Mouse (Mus musculus) midbrain, postnatal 0 days (tissue): ENCODE results near the gene Pkdrej. TPM values are rescaled to one million over a fixed set of nuclear protein-coding genes. Genes with fewer than 3 reads are reported as not detected.

ENCODE experiments used
- ATAC-seq: fragments of 200-750 bp; cut with Nextera tagmentation; 2 replicates; pipeline ENCODE4 v1.8.0; 2017; ENCODE audit warnings: moderate number of reproducible peaks, mild to moderate bottlenecking, moderate TSS enrichment, moderate library complexity; ENCODE audit not compliant: low FRiP score
- DNase-seq: peaks from one replicate; pipeline ENCODE4 v3.0.0-alpha.2; 2015; ENCODE audit warnings: low spot score
- H3K27ac ChIP-seq: fragments of 300-500 bp; sonication (generic); 2 replicates; pipeline ENCODE4 v1.5.1; 2014; ENCODE audit warnings: low read depth, mild to moderate bottlenecking, low read length, mixed read lengths
- H3K27me3 ChIP-seq: fragments of 300-500 bp; sonication (generic); 2 replicates; pipeline ENCODE4 v1.6.1; 2014; ENCODE audit warnings: low read length, control low read depth, mixed read lengths; ENCODE audit not compliant: insufficient read depth
- H3K36me3 ChIP-seq: fragments of 300-500 bp; sonication (generic); 2 replicates; pipeline ENCODE4 v1.6.1; 2014; ENCODE audit warnings: low read length, control low read depth, mixed read lengths; ENCODE audit not compliant: insufficient read depth
- H3K4me1 ChIP-seq: fragments of 300-500 bp; sonication (generic); 2 replicates; pipeline ENCODE4 v1.6.1; 2014; ENCODE audit warnings: mild to moderate bottlenecking, control low read depth, antibody characterized with exemption, low read length, mixed read lengths; ENCODE audit not compliant: insufficient read depth
- H3K4me2 ChIP-seq: fragments of 300-500 bp; sonication (generic); 2 replicates; pipeline ENCODE4 v1.6.1; 2014; ENCODE audit warnings: low read depth, mild to moderate bottlenecking, low read length, mixed read lengths; ENCODE audit not compliant: poor library complexity, severe bottlenecking
- H3K4me3 ChIP-seq: fragments of 300-500 bp; sonication (generic); 2 replicates; pipeline ENCODE4 v1.5.1; 2014; ENCODE audit warnings: low read depth, mild to moderate bottlenecking, low read length, moderate library complexity
- H3K9ac ChIP-seq: fragments of 300-500 bp; sonication (generic); replicated peaks from 2 replicates; pipeline ENCODE4 v1.6.1; 2014; ENCODE audit warnings: mild to moderate bottlenecking, low read length, moderate library complexity, mixed read lengths; ENCODE audit not compliant: poor library complexity, severe bottlenecking
- H3K9me3 ChIP-seq: fragments of 300-500 bp; sonication (generic); 2 replicates; pipeline ENCODE4 v1.6.1; 2016; ENCODE audit warnings: low read length, control low read depth
- CTCF ChIP-seq: IDR thresholded peaks from 2 replicates; pipeline ENCODE4 v1.5.1; 2016; ENCODE audit warnings: antibody characterized with exemption, mild to moderate bottlenecking
- WGBS: fragments of 180-500 bp; shearing (Covaris S2); extraction: QIAGEN DNeasy Blood & Tissue Kit; methylation state at CpG from one replicate; pipeline ENCODE4 v1.1.7; 2014; 5-methylcytosine and 5-hydroxymethylcytosine counted together
- polyA plus RNA-seq: library from polyadenylated mRNA; unstranded; fragments of >200 nt; fragmentation: Nextera tagmentation; extraction: Ambion mirVana; gene quantifications from 2 replicates; pipeline ENCODE4 v1.2.1, GENCODE M21; 2015
- total RNA-seq: library from RNA; depleted of rRNA; stranded (reverse); fragments of >200 nt; gene quantifications from 2 replicates; pipeline ENCODE4 v1.2.3, GENCODE M21; 2014

Pkdrej gene
- total and polyA plus RNA-seq, 2 experiments from 2014 or later: 0.06 to 0.33 TPM

DNA sequence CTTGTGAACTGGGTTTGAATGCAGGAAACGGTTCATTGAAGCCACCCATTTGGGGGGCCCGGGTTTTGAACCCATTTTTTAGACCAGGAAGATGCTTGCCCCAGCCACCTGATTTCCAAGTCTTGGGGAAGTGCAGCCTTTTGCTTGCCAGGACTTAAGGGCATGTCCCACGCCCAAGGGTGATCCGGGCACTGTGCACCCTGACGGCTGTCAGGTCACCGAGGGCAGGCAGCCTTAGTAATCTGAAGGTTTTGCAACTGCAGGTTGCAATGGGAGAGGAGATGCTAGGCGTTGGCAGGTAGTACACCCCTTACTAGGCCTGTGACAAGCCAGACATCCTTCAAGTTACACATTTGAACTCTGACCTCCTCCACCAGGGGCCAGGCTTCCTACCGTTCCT, 11.1 kb upstream of the Pkdrej start:
- DNase-seq (no peak), ATAC-seq (no peak)
- Histone ChIP-seq H3K27ac (no peak overlapping the region; the same call in 1 of the 2 replicates), H3K9me3 (no peaks in the 10 kb centered on the region), H3K4me3 (peak overlapping the region; percentile 52), H3K27me3 (no peaks in the 10 kb centered on the region), H3K9ac (peak overlapping the region; percentile 66), H3K36me3 (no peaks in the 10 kb centered on the region), H3K4me1 (peaks cover 13% of the 10 kb centered on the region; the same call in 1 of the 2 replicates), H3K4me2 (peak overlapping the region; percentile 84)
- no peak for TF ChIP-seq CTCF
- 59% methylated on average over 8 of the region's 8 CpGs for WGBS

DNA sequence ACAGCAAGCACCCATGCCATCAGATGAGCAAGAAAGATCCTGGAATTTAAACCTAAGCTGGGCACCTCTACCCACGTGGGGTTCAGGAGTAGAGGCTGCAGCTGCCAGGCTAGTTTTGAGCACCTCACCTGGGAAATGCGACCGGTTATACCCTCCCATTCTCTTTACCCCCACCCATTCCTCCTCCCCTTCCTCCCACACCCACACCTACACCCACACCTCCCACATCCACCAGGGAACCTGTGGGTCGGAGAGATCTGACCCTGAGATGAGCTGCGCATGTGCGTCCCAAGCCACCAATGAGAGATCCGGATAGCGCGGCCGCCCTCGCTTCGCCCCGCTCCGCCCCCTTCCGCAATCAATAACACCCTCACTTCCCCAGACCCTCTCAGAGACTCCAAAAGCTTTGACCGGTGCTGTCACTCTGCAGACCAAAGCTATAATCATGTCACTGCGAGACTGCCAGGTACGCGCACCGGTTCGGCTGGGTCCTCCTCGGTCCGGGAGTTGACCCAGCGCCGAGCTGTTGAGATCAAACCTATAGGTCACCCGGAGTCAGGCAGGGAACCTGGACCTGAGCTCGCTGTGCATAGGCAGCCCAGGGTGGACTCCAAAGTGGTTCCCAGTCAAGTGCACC, 10.5 kb upstream of the Pkdrej start, which contains the start of gene Ttc38:
Gene Ttc38, plus strand, starts transcription at position 353 of the 637 bp plus-strand sequence.
- Histone ChIP-seq H3K9ac (peak within 1 kb of the TSS; percentile 66), H3K4me3 (peak within 1 kb of the TSS; percentile 52), H3K27ac (peak within 1 kb of the TSS; percentile 38), H3K4me1 (peaks cover 13% of the 10 kb centered on the region; the same call in 1 of the 2 replicates), H3K27me3 (no peaks in the 10 kb centered on the region), H3K36me3 (no peaks in the 10 kb centered on the region), H3K9me3 (no peaks in the 10 kb centered on the region), H3K4me2 (peak within 1 kb of the TSS; percentile 84)
- TF ChIP-seq CTCF: peak; percentile 35; the same call in 1 of the 2 replicates
- peak; percentile 81 for DNase-seq
- peak; percentile 90 for ATAC-seq
- 2% methylated on average over 27 of the region's 27 CpGs for WGBS

DNA sequence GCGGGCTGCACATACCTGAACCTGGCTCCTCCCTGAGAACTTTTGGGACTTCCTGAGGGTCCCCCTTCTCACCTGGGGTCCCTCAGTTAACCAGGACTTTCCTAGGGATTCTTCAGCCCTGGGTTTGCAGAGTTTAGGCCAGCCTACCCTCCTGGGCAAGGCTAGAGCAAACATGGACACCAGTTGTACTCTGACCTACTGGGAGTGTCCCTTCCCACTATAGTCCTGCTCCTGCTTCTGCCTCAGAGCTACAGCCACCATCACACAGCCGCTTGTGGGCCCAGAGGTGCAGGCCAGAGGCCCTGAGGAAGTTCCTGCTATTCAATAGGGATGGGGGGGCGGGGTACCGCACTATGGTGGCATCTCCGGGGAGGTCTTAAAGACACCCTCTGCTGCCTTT, 7.9 kb upstream of the Pkdrej start:
- H3K4me2 ChIP-seq: no peak overlapping the region
- no peak for TF ChIP-seq CTCF
- H3K9me3 ChIP-seq: no peaks in the 10 kb centered on the region
- peaks cover 13% of the 10 kb centered on the region; the same call in 1 of the 2 replicates for H3K4me1 ChIP-seq
- ATAC-seq (no peak), DNase-seq (no peak)
- H3K27me3 ChIP-seq: no peaks in the 10 kb centered on the region
- WGBS: 73% methylated on average over 5 of the region's 5 CpGs
- H3K27ac ChIP-seq: no peak overlapping the region
- H3K4me3 ChIP-seq: no peak overlapping the region
- no peaks in the 10 kb centered on the region for H3K36me3 ChIP-seq
- no peak overlapping the region for H3K9ac ChIP-seq

DNA sequence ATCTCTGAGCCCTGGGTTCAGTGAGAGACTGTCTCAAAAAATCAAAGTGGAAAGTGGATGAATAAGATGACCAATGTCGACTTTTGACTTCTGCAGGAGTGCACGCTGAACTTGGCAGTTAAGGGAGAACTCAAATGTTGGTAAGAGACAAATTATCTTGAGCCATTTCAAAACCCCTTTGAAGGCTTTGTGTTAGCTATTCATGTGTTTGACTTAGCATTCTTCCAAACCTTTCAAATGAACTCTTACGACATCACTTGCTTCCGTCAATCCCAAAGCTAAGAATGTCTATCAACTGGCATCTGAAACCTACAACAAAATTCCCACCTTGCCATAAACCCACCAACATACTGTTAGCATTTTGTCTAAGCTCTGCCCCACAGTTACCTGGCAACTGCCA, 6.5 kb upstream of the Pkdrej start:
- no peak for ATAC-seq
- TF ChIP-seq CTCF: no peak
- Histone ChIP-seq H3K36me3 (no peaks in the 10 kb centered on the region), H3K4me3 (no peak overlapping the region), H3K27ac (no peak overlapping the region), H3K4me2 (no peak overlapping the region), H3K27me3 (no peaks in the 10 kb centered on the region), H3K9ac (no peak overlapping the region), H3K4me1 (peaks cover 13% of the 10 kb centered on the region; the same call in 1 of the 2 replicates), H3K9me3 (no peaks in the 10 kb centered on the region)
- no peak for DNase-seq
- WGBS: 86% methylated on average over 4 of the region's 4 CpGs

DNA sequence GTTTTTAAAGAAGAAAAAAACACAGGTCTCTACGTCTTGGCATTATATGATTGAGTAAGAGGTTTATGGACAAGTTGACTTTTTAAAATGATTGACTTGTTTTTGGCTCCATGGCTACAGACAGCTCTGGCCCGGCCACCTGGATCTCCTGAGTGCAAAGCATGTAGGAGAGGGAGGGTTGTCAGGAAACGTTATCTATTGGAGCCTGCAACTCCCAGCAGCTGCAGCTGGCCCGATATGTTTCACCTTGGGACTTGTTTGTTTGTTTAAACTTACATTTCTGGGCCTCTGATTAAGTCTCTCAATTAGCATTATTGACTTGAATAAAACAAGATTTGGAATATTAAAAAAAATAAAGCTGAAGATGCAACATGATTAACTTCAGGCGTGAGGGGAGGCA, 5.1 kb upstream of the Pkdrej start:
- ATAC-seq (no peak), DNase-seq (no peak)
- Histone ChIP-seq H3K27ac (no peak overlapping the region), H3K9me3 (no peaks in the 10 kb centered on the region), H3K36me3 (no peaks in the 10 kb centered on the region), H3K27me3 (no peaks in the 10 kb centered on the region), H3K4me1 (0 out of 2 replicates have a peak, but pooled peaks cover 3% of the 10 kb centered on the region), H3K4me2 (no peak overlapping the region), H3K4me3 (no peak overlapping the region), H3K9ac (no peak overlapping the region)
- WGBS: 78% methylated on average over 5 of the region's 5 CpGs
- TF ChIP-seq CTCF: no peak

DNA sequence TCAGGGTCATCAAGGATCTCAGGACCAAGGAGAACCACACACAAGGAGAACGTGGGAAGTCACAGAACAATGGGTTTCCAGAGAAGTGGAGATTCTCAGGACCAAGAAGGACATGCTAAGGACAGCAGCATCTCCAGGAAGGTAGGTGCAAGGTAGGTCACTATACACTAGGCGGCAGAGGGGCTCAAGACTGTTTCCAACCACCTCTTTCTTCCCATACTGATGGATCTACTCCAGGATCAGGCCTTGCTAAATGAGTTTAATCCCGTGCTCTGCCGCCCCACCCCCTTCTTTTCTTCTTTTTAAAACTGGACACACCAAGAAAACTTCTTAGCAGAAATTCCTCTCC, 451 bp upstream of the Pkdrej start:
- H3K36me3 ChIP-seq: no peaks in the 10 kb centered on the region
- peak; percentile 26 for DNase-seq
- peaks cover 7% of the 10 kb centered on the region for H3K9me3 ChIP-seq
- WGBS: 8% methylated on average over 4 of the region's 4 CpGs
- peak overlapping the region; percentile 62 for H3K9ac ChIP-seq
- peaks cover 6% of the 10 kb centered on the region; the same call in 1 of the 2 replicates for H3K4me1 ChIP-seq
- H3K27me3 ChIP-seq: peaks cover 6% of the 10 kb centered on the region; the same call in 1 of the 2 replicates
- peak; percentile 34; the same call in 1 of the 2 replicates for ATAC-seq
- peak; percentile 32 for TF ChIP-seq CTCF
- peak overlapping the region; percentile 77 for H3K4me2 ChIP-seq
- H3K4me3 ChIP-seq: peak overlapping the region; percentile 40
- no peak overlapping the region for H3K27ac ChIP-seq
